Comparison of ENCODE assay signal across 14 mouse cellular contexts in the genomic region with DNA sequence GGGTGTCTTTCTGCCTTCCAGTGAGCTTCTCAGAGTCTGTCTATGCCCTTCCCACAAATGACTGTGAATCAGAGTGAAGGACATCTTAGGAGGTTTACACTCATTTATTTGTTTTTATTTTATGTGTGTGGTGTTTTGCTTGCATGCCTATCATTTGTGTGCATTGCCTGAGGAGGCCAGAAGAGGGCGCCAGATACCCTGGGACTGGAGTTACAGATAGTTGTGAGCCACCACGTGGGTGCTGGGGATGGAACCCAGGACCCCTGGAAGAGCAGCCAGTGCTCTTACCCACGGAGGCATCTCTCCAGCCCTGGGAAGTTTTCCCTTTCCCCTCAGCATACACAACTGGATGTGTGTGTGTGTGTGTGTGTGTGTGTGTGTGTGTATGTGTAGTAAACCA. TPM values are rescaled to one million over a fixed set of nuclear protein-coding genes. Genes with fewer than 3 reads are reported as not detected.
A peak's percentile ranks its signal among the peaks of the same experiment; 100 is the strongest.
DNase-seq lines count a peak whose midpoint lies in the region; ATAC-seq and TF ChIP-seq lines count a peak whose summit lies in the region.
"Had no signal": no experiment of that assay in that cellular context is flagged by ENCODE, and none has a peak within 500 bp of the region (broad histone marks: within the 10 kb centered on the region; RNA-seq: fewer than 3 reads in every experiment).

No protein-coding gene starts in this region.

- H3K27me3 ChIP-seq in intestine, postnatal 0 days (replicated peaks; ENCODE audit: control insufficient read depth, insufficient read depth, low read length): 0 out of 2 replicates have a peak, but pooled peaks cover 8% of the 10 kb centered on the region
- peaks cover 26% of the 10 kb centered on the region for H3K27me3 ChIP-seq in intestine, embryonic 16.5 days (replicated peaks; ENCODE audit: control insufficient read depth, insufficient read depth, low read length)
- no peaks in the 10 kb centered on the region for H3K27me3 ChIP-seq in thymus, adult 2 months (ENCODE audit: control insufficient read depth, insufficient read depth, low read length)
- peaks cover 61% of the 10 kb centered on the region for H3K27me3 ChIP-seq in hindbrain, embryonic 14.5 days (ENCODE audit: control insufficient read depth, insufficient read depth, low read length)

- no peak overlapping the region for H3K9ac ChIP-seq in intestine, postnatal 0 days (ENCODE audit: low read depth, low read length)
- no peak overlapping the region for H3K9ac ChIP-seq in intestine, embryonic 16.5 days (ENCODE audit: low read depth, low read length)
- H3K9ac ChIP-seq in hindbrain, embryonic 14.5 days: no peak overlapping the region
- H3K9ac ChIP-seq: embryonic facial prominence, embryonic 13.5 days; heart, embryonic 15.5 days; neural tube, embryonic 12.5 days had no signal

- H3K4me2 ChIP-seq in intestine, postnatal 0 days (replicated peaks; ENCODE audit: low read depth): no peak overlapping the region
- H3K4me2 ChIP-seq in intestine, embryonic 16.5 days (ENCODE audit: low read depth, low read length): no peak overlapping the region
- H3K4me2 ChIP-seq in hindbrain, embryonic 14.5 days (replicated peaks): no peak overlapping the region
- H3K4me2 ChIP-seq: embryonic facial prominence, embryonic 13.5 days; heart, embryonic 15.5 days; neural tube, embryonic 12.5 days had no signal

- H3K36me3 ChIP-seq in intestine, postnatal 0 days (ENCODE audit: control insufficient read depth, insufficient read depth): no peaks in the 10 kb centered on the region
- H3K36me3 ChIP-seq in intestine, embryonic 16.5 days (ENCODE audit: control insufficient read depth, insufficient read depth, low read length): no peaks in the 10 kb centered on the region
- H3K36me3 ChIP-seq in thymus, adult 2 months (ENCODE audit: control insufficient read depth, insufficient read depth, low read length): peaks cover 28% of the 10 kb centered on the region
- H3K36me3 ChIP-seq in hindbrain, embryonic 14.5 days (replicated peaks; ENCODE audit: control insufficient read depth, insufficient read depth): no peaks in the 10 kb centered on the region
- H3K36me3 ChIP-seq: embryonic facial prominence, embryonic 13.5 days; heart, embryonic 15.5 days; neural tube, embryonic 12.5 days had no signal

- no peak overlapping the region for H3K4me3 ChIP-seq in intestine, postnatal 0 days (ENCODE audit: low read depth, low read length)
- no peak overlapping the region for H3K4me3 ChIP-seq in intestine, embryonic 16.5 days (ENCODE audit: low read length)
- H3K4me3 ChIP-seq in thymus, adult 2 months (ENCODE audit: control insufficient read depth, insufficient read depth, low read length): no peak overlapping the region
- H3K4me3 ChIP-seq in hindbrain, embryonic 14.5 days (replicated peaks; ENCODE audit: low read length): no peak overlapping the region
- H3K4me3 ChIP-seq: embryonic facial prominence, embryonic 13.5 days; heart, embryonic 15.5 days; neural tube, embryonic 12.5 days had no signal

- no peak for ATAC-seq in intestine, postnatal 0 days
- ATAC-seq in intestine, embryonic 16.5 days: no peak
- no peak for ATAC-seq in hindbrain, embryonic 14.5 days (ENCODE audit: low FRiP score)

- no peak overlapping the region for H3K27ac ChIP-seq in intestine, postnatal 0 days (ENCODE audit: low read depth, low read length)
- H3K27ac ChIP-seq in intestine, embryonic 16.5 days (ENCODE audit: low read length): no peak overlapping the region
- peak overlapping the region; percentile 71 for H3K27ac ChIP-seq in thymus, adult 2 months (ENCODE audit: control insufficient read depth, insufficient read depth, low read length)
- H3K27ac ChIP-seq in hindbrain, embryonic 14.5 days: no peak overlapping the region
- H3K27ac ChIP-seq: embryonic facial prominence, embryonic 13.5 days; heart, embryonic 15.5 days; neural tube, embryonic 12.5 days had no signal

- TF ChIP-seq CTCF in intestine, postnatal 0 days (IDR thresholded peaks at IDR 0.05; ENCODE audit: low read depth): peak; percentile 54
- peak; percentile 73; the same call in 1 of the 2 replicates for TF ChIP-seq CTCF in thymus, adult 2 months (IDR thresholded peaks at IDR 0.05; ENCODE audit: borderline replicate concordance, control insufficient read depth, extremely low read depth, insufficient read depth, low read length, poor library complexity)
- TF ChIP-seq CTCF in brain, embryonic 14.5 days (IDR thresholded peaks at IDR 0.05; ENCODE audit: borderline replicate concordance, extremely low read depth, insufficient read depth, insufficient read length): peak; percentile 17; the same call in 1 of the 2 replicates

- no peak for TF ChIP-seq POLR2A in thymus, adult 2 months (IDR thresholded peaks at IDR 0.05; ENCODE audit: control insufficient read depth, extremely low read depth, insufficient read depth, low read length, poor library complexity)
- TF ChIP-seq POLR2A in brain, embryonic 14.5 days (IDR thresholded peaks at IDR 0.05; ENCODE audit: borderline replicate concordance, extremely low read depth, insufficient read depth, insufficient read length, poor library complexity, severe bottlenecking): no peak

- no peaks in the 10 kb centered on the region for H3K9me3 ChIP-seq in intestine, postnatal 0 days (ENCODE audit: control insufficient read depth)
- H3K9me3 ChIP-seq in intestine, embryonic 16.5 days (ENCODE audit: control insufficient read depth, low read length): no peaks in the 10 kb centered on the region
- H3K9me3 ChIP-seq in hindbrain, embryonic 14.5 days (ENCODE audit: control insufficient read depth, low read length): no peaks in the 10 kb centered on the region
- H3K9me3 ChIP-seq: embryonic facial prominence, embryonic 13.5 days; heart, embryonic 15.5 days had no signal

- DNase-seq in thymus, adult 2 months: peak; percentile 34
- DNase-seq in thymus, postnatal 0 days (ENCODE audit: low spot score): no peak
- DNase-seq in brain, embryonic 14.5 days (ENCODE audit: low read depth): no peak
- DNase-seq in thymus, postnatal 4 days: peak; percentile 71
- no peak for DNase-seq in hindbrain, embryonic 14.5 days (ENCODE audit: low spot score)
- DNase-seq in left cerebral cortex, postnatal 4 days: no peak
- DNase-seq: cerebellum, adult 11-12 months; kidney, adult 8-10 months had no signal

- intact Hi-C loops in left cerebral cortex, postnatal 4 days (cut with DNase I): no loop called here

- H3K4me1 ChIP-seq in intestine, postnatal 0 days (replicated peaks; ENCODE audit: control insufficient read depth, insufficient read depth, low read length): no peaks in the 10 kb centered on the region
- peaks cover 2% of the 10 kb centered on the region for H3K4me1 ChIP-seq in intestine, embryonic 16.5 days (ENCODE audit: control insufficient read depth, insufficient read depth, low read length)
- H3K4me1 ChIP-seq in thymus, adult 2 months (replicated peaks; ENCODE audit: control insufficient read depth, insufficient read depth, low read length): peaks cover 49% of the 10 kb centered on the region
- H3K4me1 ChIP-seq in hindbrain, embryonic 14.5 days (replicated peaks; ENCODE audit: control insufficient read depth, insufficient read depth, low read length): no peaks in the 10 kb centered on the region

- 46% methylated on average over 3 of the region's 3 CpGs for WGBS in intestine, postnatal 0 days
- WGBS in intestine, embryonic 16.5 days: 41% methylated on average over 3 of the region's 3 CpGs
- 85% methylated on average over 3 of the region's 3 CpGs for WGBS in thymus, adult 2 months
- 51% methylated on average over 3 of the region's 3 CpGs for WGBS in hindbrain, embryonic 14.5 days

RNA-seq across cellular contexts. Expression of a gene that starts 6.4 kb away (rescaled TPM):
- polyA plus RNA-seq in intestine, postnatal 0 days (2015; fragmentation: Nextera tagmentation; extraction: Ambion mirVana): 11.2 and 13.0 TPM in 2 replicates
- polyA plus RNA-seq in intestine, embryonic 16.5 days (2015; fragmentation: Nextera tagmentation; extraction: Ambion mirVana): 7.2 and 9.1 TPM in 2 replicates
- polyA plus RNA-seq in thymus, adult 2 months (2012; rRNA removed): 231 and 232 TPM in 2 replicates
- 140 and 153 TPM in 2 replicates for polyA plus RNA-seq in thymus, postnatal 0 days (2015; fragmentation: Nextera tagmentation; extraction: Ambion mirVana)
- 0.93 and 1.1 TPM in 2 replicates for polyA plus RNA-seq in brain, embryonic 14.5 days (2012; rRNA removed)
- 0.72 and 1.6 TPM in 2 replicates for polyA plus RNA-seq in hindbrain, embryonic 14.5 days (2014; fragmentation: Nextera tagmentation; extraction: Ambion mirVana)
- 1 to 10 TPM; 3.1 to 3.5 TPM for total RNA-seq in left cerebral cortex, postnatal 4 days (2021)

RNA-seq across cellular contexts. Expression of a gene that starts 12.2 kb away (rescaled TPM):
- polyA plus RNA-seq in intestine, postnatal 0 days (2015; fragmentation: Nextera tagmentation; extraction: Ambion mirVana): 82.4 and 86.4 TPM in 2 replicates
- polyA plus RNA-seq in intestine, embryonic 16.5 days (2015; fragmentation: Nextera tagmentation; extraction: Ambion mirVana): 20.7 and 23.1 TPM in 2 replicates
- polyA plus RNA-seq in thymus, adult 2 months (2012; rRNA removed): 656 and 705 TPM in 2 replicates
- polyA plus RNA-seq in thymus, postnatal 0 days (2015; fragmentation: Nextera tagmentation; extraction: Ambion mirVana): 875 and 899 TPM in 2 replicates
- 2.0 and 2.4 TPM in 2 replicates for polyA plus RNA-seq in brain, embryonic 14.5 days (2012; rRNA removed)
- polyA plus RNA-seq in hindbrain, embryonic 14.5 days (2014; fragmentation: Nextera tagmentation; extraction: Ambion mirVana): 3.6 and 3.8 TPM in 2 replicates
- total RNA-seq in left cerebral cortex, postnatal 4 days (2021): 1 to 10 TPM; 1.3 to 1.9 TPM

RNA-seq across cellular contexts. Expression of a gene that starts 22.1 kb away (rescaled TPM):
- polyA plus RNA-seq in intestine, postnatal 0 days (2015; fragmentation: Nextera tagmentation; extraction: Ambion mirVana): 36.8 and 37.7 TPM in 2 replicates
- 13.4 and 15.3 TPM in 2 replicates for polyA plus RNA-seq in intestine, embryonic 16.5 days (2015; fragmentation: Nextera tagmentation; extraction: Ambion mirVana)
- polyA plus RNA-seq in thymus, adult 2 months (2012; rRNA removed): 288 and 334 TPM in 2 replicates
- 251 and 261 TPM in 2 replicates for polyA plus RNA-seq in thymus, postnatal 0 days (2015; fragmentation: Nextera tagmentation; extraction: Ambion mirVana)
- 0.86 and 1.1 TPM in 2 replicates for polyA plus RNA-seq in brain, embryonic 14.5 days (2012; rRNA removed)
- 0.95 and 1.2 TPM in 2 replicates for polyA plus RNA-seq in hindbrain, embryonic 14.5 days (2014; fragmentation: Nextera tagmentation; extraction: Ambion mirVana)
- 1 to 10 TPM in 1 of 2 experiments, under 1 TPM in 1; 0.77 to 1.1 TPM for total RNA-seq in left cerebral cortex, postnatal 4 days (2021)

RNA-seq across cellular contexts. Expression of a gene that starts 22.3 kb away (rescaled TPM):
- 14.1 and 15.0 TPM in 2 replicates for polyA plus RNA-seq in intestine, postnatal 0 days (2015; fragmentation: Nextera tagmentation; extraction: Ambion mirVana)
- 8.4 and 8.5 TPM in 2 replicates for polyA plus RNA-seq in intestine, embryonic 16.5 days (2015; fragmentation: Nextera tagmentation; extraction: Ambion mirVana)
- 197 and 202 TPM in 2 replicates for polyA plus RNA-seq in thymus, adult 2 months (2012; rRNA removed)
- 81.6 and 87.3 TPM in 2 replicates for polyA plus RNA-seq in thymus, postnatal 0 days (2015; fragmentation: Nextera tagmentation; extraction: Ambion mirVana)
- polyA plus RNA-seq in brain, embryonic 14.5 days (2012; rRNA removed): 1.8 and 2.1 TPM in 2 replicates
- polyA plus RNA-seq in hindbrain, embryonic 14.5 days (2014; fragmentation: Nextera tagmentation; extraction: Ambion mirVana): 2.2 and 2.6 TPM in 2 replicates
- total RNA-seq in left cerebral cortex, postnatal 4 days (2021): 1 to 10 TPM; 2.2 to 3.6 TPM

RNA-seq across cellular contexts. Expression of a gene that starts 29.0 kb away (rescaled TPM):
- polyA plus RNA-seq in intestine, postnatal 0 days (2015; fragmentation: Nextera tagmentation; extraction: Ambion mirVana): 0.17 and 0.30 TPM in 2 replicates
- polyA plus RNA-seq in intestine, embryonic 16.5 days (2015; fragmentation: Nextera tagmentation; extraction: Ambion mirVana): 0.15 and 0.21 TPM in 2 replicates
- polyA plus RNA-seq in thymus, adult 2 months (2012; rRNA removed): 30.1 and 37.5 TPM in 2 replicates
- polyA plus RNA-seq in thymus, postnatal 0 days (2015; fragmentation: Nextera tagmentation; extraction: Ambion mirVana): 2.6 and 2.8 TPM in 2 replicates
- polyA plus RNA-seq in brain, embryonic 14.5 days (2012; rRNA removed): 0.04 and 0.11 TPM in 2 replicates
- polyA plus RNA-seq in hindbrain, embryonic 14.5 days (2014; fragmentation: Nextera tagmentation; extraction: Ambion mirVana): not detected in 2 replicates
- total RNA-seq in left cerebral cortex, postnatal 4 days (2021): not detected
- polyA plus RNA-seq: embryonic facial prominence, embryonic 13.5 days; limb, embryonic 11.5 days; neural tube, embryonic 12.5 days had no signal

Comparison
In these comparisons a context has a peak if more than half of its experiments do, and no peak if none do; other contexts are left out.
1. DNase-seq: peak in thymus, adult 2 months (single experiment) and thymus, postnatal 4 days (single experiment); none in thymus, postnatal 0 days (single experiment), brain, embryonic 14.5 days (single experiment), hindbrain, embryonic 14.5 days (single experiment) and left cerebral cortex, postnatal 4 days (single experiment).
2. CTCF ChIP-seq: peak in every context shown above with its lines; median percentile 73 in thymus, adult 2 months; 54 in intestine, postnatal 0 days; 17 in brain, embryonic 14.5 days.
3. RNA of a gene that starts 6.4 kb away (polyA plus RNA-seq): 231 to 232 TPM in thymus, adult 2 months and 140 to 153 TPM in thymus, postnatal 0 days; 11.2 to 13.0 TPM in intestine, postnatal 0 days, 7.2 to 9.1 TPM in intestine, embryonic 16.5 days, 0.72 to 1.6 TPM in hindbrain, embryonic 14.5 days and 0.93 to 1.1 TPM in brain, embryonic 14.5 days; every median in the first group is over 10 times any median in the second.